Mouse (Mus musculus) urinary bladder, adult 18-20 months (tissue): ENCODE results near the gene Ttll1.
A peak's percentile ranks its signal among the peaks of the same experiment; 100 is the strongest.

ENCODE experiments used
- DNase-seq, 2 experiments: peaks; one replicate each; pipeline ENCODE4 v3.0.0; 2022; ENCODE audit warnings: low spot score in 2 of 2, mixed read lengths in 2 of 2

The Ttll1 gene

GRCm38 (mm10) chr15:83510805-83511405 is at the start of gene Ttll1:
Gene Ttll1, minus strand, starts transcription at chr15:83510893.
- DNase-seq, result peak; percentile 94 to 97

DNA sequence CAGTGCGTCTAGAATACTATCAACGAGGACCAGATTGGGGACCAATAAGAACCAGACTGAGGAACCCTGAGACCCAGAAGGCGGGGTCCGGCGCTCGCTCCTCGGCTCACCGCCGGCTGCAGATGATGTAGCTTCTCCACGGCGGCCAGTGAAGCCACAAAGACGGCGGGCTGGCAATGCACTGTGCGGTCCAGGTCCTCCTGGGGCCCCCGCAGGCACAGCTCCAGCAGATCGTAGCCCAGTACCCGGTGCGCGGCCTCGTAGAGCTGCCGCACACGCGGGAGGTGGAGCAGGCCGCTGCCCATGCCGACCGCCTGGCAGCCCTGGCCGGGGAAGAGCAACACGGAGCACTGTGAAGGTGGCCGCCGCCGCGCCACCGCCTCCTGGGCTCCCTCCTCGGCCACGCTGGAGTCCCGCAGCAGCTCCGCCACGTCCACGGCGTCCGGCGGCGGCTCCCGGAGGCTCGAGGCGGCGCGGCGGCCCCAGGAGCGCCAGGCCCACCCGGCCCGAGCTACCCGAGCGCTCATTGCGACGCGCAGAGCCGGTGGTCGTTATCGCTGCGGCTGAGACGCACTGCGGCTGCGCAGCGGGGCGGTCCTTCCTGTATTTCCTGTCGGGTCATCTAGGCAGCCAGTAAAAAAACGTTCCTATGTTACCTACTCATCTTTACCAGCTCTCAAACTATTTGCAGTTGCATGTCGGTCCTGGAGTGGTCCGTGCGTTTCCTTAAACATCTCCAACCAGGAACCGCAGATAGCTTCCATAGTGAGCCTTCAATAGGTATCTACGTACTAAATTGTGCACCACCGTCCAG is 44.7 kb upstream of the Ttll1 start:
- DNase-seq, result peak; percentile 72 to 77

GRCm38 (mm10) chr15:83553831-83554230 is 43.1 kb upstream of the Ttll1 start:
- no peak for DNase-seq

GRCm38 (mm10) chr15:83550137-83550536 is 39.4 kb upstream of the Ttll1 start:
- DNase-seq, result no peak

GRCm38 (mm10) chr15:83547144-83547543 is 36.5 kb upstream of the Ttll1 start:
- DNase-seq, result no peak

GRCm38 (mm10) chr15:83546029-83546428 is 35.3 kb upstream of the Ttll1 start:
- no peak for DNase-seq

GRCm38 (mm10) chr15:83541647-83542287 is 31.1 kb upstream of the Ttll1 start:
- DNase-seq, result peak in 1 of 2 experiments; percentile 27

- DNase-seq, result no peak
Measured at GRCm38 (mm10) chr15:83539905-83540304, 29.2 kb upstream of the Ttll1 start.

- DNase-seq, result no peak
Measured at GRCm38 (mm10) chr15:83538855-83539254, 28.2 kb upstream of the Ttll1 start.

GRCm38 (mm10) chr15:83535890-83536231 is 25.2 kb upstream of the Ttll1 start:
- DNase-seq, result no peak

DNA sequence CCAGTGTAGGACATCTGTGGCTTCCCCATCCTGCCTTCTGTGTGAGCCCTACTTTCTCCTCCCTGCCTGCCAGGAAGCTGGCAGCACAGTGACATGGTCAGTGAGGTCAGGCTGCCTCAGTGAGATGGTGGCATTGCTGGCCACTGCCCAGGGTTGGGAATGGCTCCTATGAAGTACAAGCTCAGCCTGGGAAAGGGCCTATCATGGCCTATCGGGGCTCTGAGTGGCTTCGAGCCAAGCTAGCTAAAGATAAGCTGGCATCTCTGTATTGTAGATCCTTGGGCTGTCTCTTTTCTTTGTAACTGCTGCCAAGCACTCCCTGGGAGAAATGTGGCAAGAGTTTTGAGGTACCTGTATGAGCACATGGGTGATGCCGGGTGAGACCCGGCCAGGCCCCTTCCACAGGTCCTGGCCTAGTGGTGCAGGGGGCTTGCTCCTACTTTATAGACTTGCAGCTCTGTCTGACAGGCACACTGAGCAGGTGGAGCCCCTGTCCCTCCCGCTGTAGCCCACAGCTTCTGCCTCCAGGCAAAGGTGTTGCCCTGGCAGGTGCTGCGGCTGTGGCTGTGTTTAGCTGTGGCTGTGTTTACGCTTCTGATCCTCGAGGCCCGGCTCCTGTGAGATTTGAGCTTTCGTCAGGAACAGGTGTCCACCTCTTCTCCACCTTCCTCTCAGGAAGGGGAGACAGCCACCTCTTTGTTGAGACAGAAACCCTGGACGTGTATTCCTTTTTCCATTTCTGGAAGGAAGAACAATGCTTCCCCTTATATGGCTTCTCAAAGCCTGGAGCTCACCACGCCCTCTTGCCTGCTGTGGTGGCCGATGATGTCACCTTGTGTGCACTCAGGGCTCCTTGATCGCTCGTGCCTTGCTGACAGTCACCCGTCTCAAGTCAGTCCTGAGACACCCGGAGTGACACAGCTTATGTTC is 24.5 kb upstream of the Ttll1 start:
- no peak for DNase-seq

- no peak for DNase-seq
Measured at GRCm38 (mm10) chr15:83532606-83533005, 21.9 kb upstream of the Ttll1 start.

GRCm38 (mm10) chr15:83531961-83532469 is 21.3 kb upstream of the Ttll1 start:
- no peak for DNase-seq

- peak in 1 of 2 experiments; percentile 65 for DNase-seq
Measured at GRCm38 (mm10) chr15:83530688-83531087, 20.0 kb upstream of the Ttll1 start.

DNA sequence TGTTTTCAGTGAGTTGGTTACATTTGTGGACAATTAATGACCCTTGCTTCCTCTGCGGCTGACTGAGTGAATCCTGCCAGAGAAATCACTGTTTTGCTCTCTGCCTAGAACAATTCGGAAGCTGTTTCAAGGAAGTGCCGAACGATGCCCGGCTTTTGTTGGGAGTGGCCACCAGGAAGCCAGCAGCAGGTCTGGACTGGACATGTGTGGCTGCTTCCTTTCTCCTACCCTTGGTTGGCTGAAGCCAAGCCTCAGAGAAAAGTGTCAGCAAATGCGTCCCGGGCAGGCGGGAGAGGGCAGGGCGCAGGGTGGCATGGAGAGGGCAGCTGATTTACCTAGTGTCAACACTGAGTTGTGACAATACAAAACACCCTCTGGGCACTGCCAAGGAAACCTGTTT is 19.5 kb upstream of the Ttll1 start:
- peak in 1 of 2 experiments; percentile 76 for DNase-seq

DNA sequence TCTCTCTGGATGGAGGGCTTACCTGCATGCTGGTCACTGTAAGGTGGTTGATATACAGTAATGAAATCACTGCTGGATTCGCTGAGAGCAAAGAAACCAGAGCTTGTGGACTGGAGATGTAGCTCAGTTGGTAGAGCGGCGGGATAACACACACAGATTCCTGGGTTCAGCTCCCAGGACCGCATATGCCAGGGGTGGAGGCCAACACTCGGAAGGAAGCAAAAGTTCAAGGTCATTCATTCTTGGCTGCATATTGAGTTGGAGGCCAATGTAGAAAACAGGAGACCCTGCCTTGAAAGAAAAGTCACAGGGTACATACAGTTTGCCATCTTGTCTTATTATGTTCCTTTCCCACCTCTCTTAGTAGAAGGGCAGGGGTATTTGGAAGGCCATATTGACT is 19.1 kb upstream of the Ttll1 start:
- DNase-seq, result no peak

GRCm38 (mm10) chr15:83528892-83529291 is 18.2 kb upstream of the Ttll1 start:
- DNase-seq, result no peak

DNA sequence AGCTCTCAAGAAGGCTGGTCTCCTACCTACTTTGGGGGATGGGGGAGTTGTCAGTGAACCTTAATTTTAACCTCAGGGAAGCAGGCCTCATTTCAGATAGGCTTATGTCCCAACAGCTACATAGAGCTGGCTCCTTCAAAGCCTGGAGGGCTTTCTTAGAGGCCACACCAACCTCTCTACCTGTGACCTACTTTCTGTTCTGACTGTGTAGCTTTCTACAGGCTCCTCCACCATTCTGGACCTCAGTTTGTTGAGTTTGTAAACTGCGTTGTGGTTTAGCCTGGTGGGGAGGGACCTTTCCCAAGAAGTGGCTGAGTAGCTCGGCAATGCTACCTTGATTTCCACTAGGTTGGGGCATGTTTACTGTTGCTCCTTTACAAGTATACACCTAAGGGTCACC is 17.1 kb upstream of the Ttll1 start:
- DNase-seq, result no peak

- no peak for DNase-seq
Measured at GRCm38 (mm10) chr15:83527092-83527437, 16.4 kb upstream of the Ttll1 start.

DNA sequence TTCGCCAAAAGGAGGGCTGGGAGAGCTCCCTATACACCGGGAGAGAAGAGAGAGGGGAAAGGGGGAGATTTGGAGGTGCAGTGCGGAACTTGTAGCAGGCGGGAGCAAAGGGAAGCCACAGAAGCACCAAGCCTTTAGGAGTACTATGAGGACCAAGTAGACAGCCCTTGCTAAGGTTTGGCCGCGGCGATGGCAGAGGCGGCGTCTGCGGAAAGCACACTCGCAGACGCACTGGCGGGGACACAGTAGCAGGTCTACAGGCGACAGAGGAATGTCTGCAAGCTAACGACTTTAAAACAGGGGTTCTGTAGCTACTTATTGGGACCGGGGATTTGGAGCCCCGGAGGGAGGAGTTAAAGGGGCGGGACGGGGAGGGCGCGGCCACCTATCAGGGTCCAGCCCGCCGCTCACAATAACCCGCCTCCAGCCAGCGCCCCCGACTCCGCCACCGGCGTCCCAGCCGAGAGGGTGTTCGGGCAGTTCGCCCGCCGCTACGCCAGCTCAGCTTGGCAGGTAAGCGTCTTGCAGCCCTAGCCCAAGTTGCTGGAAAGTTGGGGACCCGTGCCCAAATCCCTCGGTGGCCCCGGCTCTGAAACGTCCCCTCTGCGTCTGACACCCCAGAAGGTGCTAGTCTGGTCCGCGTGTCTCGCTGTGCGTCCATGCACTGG is 15.9 kb upstream of the Ttll1 start, which contains the start of gene Bik:
Bik (plus strand) TSS at position 439 of the 668 bp plus-strand sequence.
- DNase-seq, result peak; percentile 56 to 71

DNA sequence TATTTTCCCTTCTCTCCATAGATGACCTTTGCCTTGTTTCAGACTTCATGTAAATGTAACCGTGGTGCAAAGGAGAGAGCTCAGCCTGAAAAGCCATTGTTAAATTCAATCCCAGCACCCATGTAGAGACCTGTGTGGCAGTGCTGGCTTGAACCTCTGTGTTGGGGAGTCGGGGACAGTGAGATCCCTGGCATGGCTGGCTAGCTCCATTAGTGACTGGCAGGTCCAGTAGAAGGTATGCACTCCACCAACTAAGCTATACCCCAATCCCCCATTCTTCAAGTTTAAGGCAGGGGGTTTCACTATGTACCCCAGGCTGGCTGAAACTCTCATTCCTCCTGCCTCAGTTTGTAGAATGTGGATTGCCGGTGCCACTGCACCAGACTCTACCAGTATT is 13.6 kb upstream of the Ttll1 start:
- DNase-seq, result no peak
